ENCODE assay signal across 9 mouse cellular contexts in the genomic region with DNA sequence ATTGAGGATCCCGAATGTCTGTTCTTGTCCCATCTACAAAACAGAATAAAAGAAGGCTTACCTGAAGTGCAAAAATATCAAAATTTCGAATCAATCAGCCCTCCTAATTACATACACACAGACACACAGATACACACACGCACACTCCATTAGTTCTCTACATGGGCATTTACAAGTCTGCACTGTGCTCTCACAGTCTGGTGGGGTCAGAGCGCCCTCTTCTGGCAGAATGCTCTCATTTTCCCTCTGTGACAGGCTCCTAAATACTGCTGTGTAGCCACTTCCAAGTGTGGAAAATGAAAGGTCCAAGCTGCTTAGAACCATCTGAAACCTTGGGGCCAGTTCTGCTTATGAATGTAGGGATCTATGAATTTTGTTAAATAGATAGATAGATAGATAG.
DNase-seq lines count a peak whose midpoint lies in the region; ATAC-seq lines count a peak whose summit lies in the region.
"Had no signal": no experiment of that assay in that cellular context is flagged by ENCODE, and none has a peak within 500 bp of the region (broad histone marks: within the 10 kb centered on the region; RNA-seq: fewer than 3 reads in every experiment).

No protein-coding gene starts in this region.

- H3K4me3 ChIP-seq in embryonic facial prominence, embryonic 11.5 days (ENCODE audit: low read depth, low read length), result no peak overlapping the region
- H3K4me3 ChIP-seq in heart, embryonic 15.5 days, result no peak overlapping the region
- H3K4me3 ChIP-seq in liver, embryonic 11.5 days (ENCODE audit: low read depth, low read length), result no peak overlapping the region
- H3K4me3 ChIP-seq in neural tube, embryonic 13.5 days, result no peak overlapping the region
- H3K4me3 ChIP-seq: erythroblast, embryonic 14.5 days had no signal

- peak; percentile 90 for ATAC-seq in embryonic facial prominence, embryonic 11.5 days (replicated peaks; ENCODE audit: insufficient number of reproducible peaks, low FRiP score, low TSS enrichment, low read depth)
- peak; percentile 70 for ATAC-seq in heart, embryonic 15.5 days (replicated peaks; ENCODE audit: insufficient number of reproducible peaks, insufficient read depth, low FRiP score, low read depth)
- 0 out of 2 replicates have a peak, but pooled peaks have one; percentile 60 for ATAC-seq in liver, embryonic 11.5 days (replicated peaks; ENCODE audit: low FRiP score)
- peak; percentile 93 for ATAC-seq in neural tube, embryonic 13.5 days (ENCODE audit: low read depth)

- 33% methylated on average over 4 of the region's 4 CpGs for WGBS in embryonic facial prominence, embryonic 11.5 days
- 30% methylated on average over 4 of the region's 4 CpGs for WGBS in heart, embryonic 15.5 days
- 37% methylated on average over 4 of the region's 4 CpGs for WGBS in liver, embryonic 11.5 days
- WGBS in neural tube, embryonic 13.5 days, result 31% methylated on average over 4 of the region's 4 CpGs

- no peaks in the 10 kb centered on the region for H3K27me3 ChIP-seq in embryonic facial prominence, embryonic 11.5 days (ENCODE audit: control insufficient read depth, insufficient read depth, low read length)
- no peaks in the 10 kb centered on the region for H3K27me3 ChIP-seq in heart, embryonic 15.5 days
- H3K27me3 ChIP-seq in liver, embryonic 11.5 days (replicated peaks; ENCODE audit: control insufficient read depth, insufficient read depth, low read length), result no peaks in the 10 kb centered on the region
- H3K27me3 ChIP-seq in neural tube, embryonic 13.5 days, result peaks cover 5% of the 10 kb centered on the region; the same call in 1 of the 2 replicates

- no peaks in the 10 kb centered on the region for H3K9me3 ChIP-seq in embryonic facial prominence, embryonic 11.5 days (replicated peaks; ENCODE audit: control insufficient read depth, low read length)
- H3K9me3 ChIP-seq in heart, embryonic 15.5 days (replicated peaks), result no peaks in the 10 kb centered on the region
- no peaks in the 10 kb centered on the region for H3K9me3 ChIP-seq in liver, embryonic 11.5 days (ENCODE audit: control insufficient read depth, low read length)
- H3K9me3 ChIP-seq in neural tube, embryonic 13.5 days, result no peaks in the 10 kb centered on the region

- H3K4me2 ChIP-seq in embryonic facial prominence, embryonic 11.5 days (ENCODE audit: low read depth, low read length), result no peak overlapping the region
- H3K4me2 ChIP-seq in heart, embryonic 15.5 days, result no peak overlapping the region
- no peak overlapping the region for H3K4me2 ChIP-seq in liver, embryonic 11.5 days
- H3K4me2 ChIP-seq in neural tube, embryonic 13.5 days, result no peak overlapping the region

- H3K9ac ChIP-seq in embryonic facial prominence, embryonic 11.5 days (replicated peaks; ENCODE audit: low read length), result no peak overlapping the region
- no peak overlapping the region for H3K9ac ChIP-seq in heart, embryonic 15.5 days
- H3K9ac ChIP-seq in liver, embryonic 11.5 days (ENCODE audit: low read depth, low read length), result no peak overlapping the region
- H3K9ac ChIP-seq in neural tube, embryonic 13.5 days, result no peak overlapping the region

- H3K27ac ChIP-seq in embryonic facial prominence, embryonic 11.5 days (replicated peaks; ENCODE audit: low read depth, low read length), result no peak overlapping the region
- no peak overlapping the region for H3K27ac ChIP-seq in heart, embryonic 15.5 days
- no peak overlapping the region for H3K27ac ChIP-seq in liver, embryonic 11.5 days (ENCODE audit: low read depth, low read length)
- no peak overlapping the region for H3K27ac ChIP-seq in neural tube, embryonic 13.5 days (replicated peaks)

- peak; percentile 74 to 76 for DNase-seq in B cell, adult 2 months
- DNase-seq in adrenal gland, postnatal 25 days, result peak; percentile 78
- peak; percentile 86 for DNase-seq in embryonic facial prominence, embryonic 11.5 days (ENCODE audit: low spot score)
- peak; percentile 78 for DNase-seq in kidney, postnatal 14 days
- DNase-seq in liver, embryonic 11.5 days (ENCODE audit: low spot score), result peak; percentile 66
- DNase-seq in testis, postnatal 10 days (ENCODE audit: low spot score), result peak; percentile 88

- H3K4me1 ChIP-seq in embryonic facial prominence, embryonic 11.5 days (ENCODE audit: control insufficient read depth, insufficient read depth, low read length), result no peaks in the 10 kb centered on the region
- no peaks in the 10 kb centered on the region for H3K4me1 ChIP-seq in heart, embryonic 15.5 days (replicated peaks)
- H3K4me1 ChIP-seq in liver, embryonic 11.5 days (replicated peaks; ENCODE audit: control insufficient read depth, insufficient read depth, low read length), result no peaks in the 10 kb centered on the region
- H3K4me1 ChIP-seq in neural tube, embryonic 13.5 days (replicated peaks), result no peaks in the 10 kb centered on the region

- H3K36me3 ChIP-seq in embryonic facial prominence, embryonic 11.5 days (replicated peaks; ENCODE audit: control insufficient read depth, insufficient read depth, low read depth, low read length), result no peaks in the 10 kb centered on the region
- no peaks in the 10 kb centered on the region for H3K36me3 ChIP-seq in heart, embryonic 15.5 days
- no peaks in the 10 kb centered on the region for H3K36me3 ChIP-seq in liver, embryonic 11.5 days (ENCODE audit: control insufficient read depth, insufficient read depth, low read length)
- H3K36me3 ChIP-seq in neural tube, embryonic 13.5 days, result peaks cover 8% of the 10 kb centered on the region; the same call in 1 of the 2 replicates
